Mouse (Mus musculus) neural tube, embryonic 11.5 days (tissue): ENCODE data around the gene Hcfc2. TPM values are rescaled to one million over a fixed set of nuclear protein-coding genes. Genes with fewer than 3 reads are reported as not detected.

Source experiments
- ATAC-seq: fragments of 200-750 bp; cut with Nextera tagmentation; 2 replicates; pipeline ENCODE4 v1.8.0; 2017; ENCODE audit warnings: moderate number of reproducible peaks, mild to moderate bottlenecking, moderate TSS enrichment, moderate library complexity; ENCODE audit not compliant: insufficient read depth, low FRiP score, low TSS enrichment
- DNase-seq: peaks from one replicate; pipeline ENCODE4 v3.0.0-alpha.2; 2015; ENCODE audit warnings: low spot score
- H3K27ac ChIP-seq: fragments of 300-500 bp; sonication (generic); 2 replicates; pipeline ENCODE4 v1.5.1; 2014; ENCODE audit warnings: low read depth, mild to moderate bottlenecking, low read length
- H3K27me3 ChIP-seq: fragments of 300-500 bp; sonication (generic); 2 replicates; pipeline ENCODE4 v1.6.1; 2014; ENCODE audit warnings: mild to moderate bottlenecking, low read length, mixed read lengths; ENCODE audit not compliant: control insufficient read depth, insufficient read depth
- H3K36me3 ChIP-seq: fragments of 300-500 bp; sonication (generic); 2 replicates; pipeline ENCODE4 v1.6.1; 2014; ENCODE audit warnings: mild to moderate bottlenecking, low read length, moderate library complexity, mixed read lengths; ENCODE audit not compliant: control insufficient read depth, insufficient read depth
- H3K4me1 ChIP-seq: fragments of 300-500 bp; sonication (generic); 2 replicates; pipeline ENCODE4 v1.6.1; 2014; ENCODE audit warnings: low read length, mixed read lengths; ENCODE audit not compliant: control insufficient read depth, insufficient read depth
- H3K4me2 ChIP-seq: fragments of 300-500 bp; sonication (generic); 2 replicates; pipeline ENCODE4 v1.6.1; 2014; ENCODE audit warnings: low read depth, mild to moderate bottlenecking, moderate library complexity
- H3K4me3 ChIP-seq: fragments of 300-500 bp; sonication (generic); 2 replicates; pipeline ENCODE4 v1.5.1; 2014; ENCODE audit warnings: low read depth, low read length
- H3K9ac ChIP-seq: fragments of 300-500 bp; sonication (generic); 2 replicates; pipeline ENCODE4 v1.6.1; 2014; ENCODE audit warnings: mild to moderate bottlenecking, low read length
- H3K9me3 ChIP-seq: fragments of 300-500 bp; sonication (generic); 2 replicates; pipeline ENCODE4 v1.6.1; 2016; ENCODE audit warnings: low read length; ENCODE audit not compliant: control insufficient read depth
- WGBS: fragments of 180-500 bp; shearing (Covaris S2); extraction: QIAGEN DNeasy Blood & Tissue Kit; methylation state at CpG from one replicate; pipeline ENCODE4 v1.1.7; 2014; 5-methylcytosine and 5-hydroxymethylcytosine counted together
- polyA plus RNA-seq: library from polyadenylated mRNA; unstranded; fragments of >200 nt; fragmentation: Nextera tagmentation; extraction: Ambion mirVana; gene quantifications from 2 replicates; pipeline ENCODE4 v1.2.1, GENCODE M21; 2014

Hcfc2 gene
- polyA plus RNA-seq, result 36.4 and 36.6 TPM in 2 replicates

DNA sequence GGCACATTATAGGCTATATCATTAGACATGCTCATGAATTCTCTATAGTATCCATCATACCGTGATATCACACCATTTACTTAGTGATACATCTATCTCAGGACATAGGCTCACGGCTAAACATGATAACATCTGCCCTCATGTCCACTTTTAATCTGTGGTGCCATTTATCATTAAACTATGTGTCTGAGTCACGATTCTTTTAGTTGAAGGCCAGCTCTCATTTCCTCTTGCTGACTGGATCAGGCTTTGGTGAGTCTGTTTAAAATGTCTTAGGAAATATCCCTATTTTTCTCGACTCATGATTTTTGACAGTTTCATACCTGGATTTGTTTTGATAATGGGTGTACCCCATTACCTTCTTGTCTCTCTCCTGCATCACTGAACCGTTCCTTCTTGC lies at the start of gene Hcfc2:
Hcfc2 (plus strand) TSS at position 205 of the 400 bp plus-strand sequence.
- no peaks in the 10 kb centered on the region for H3K9me3 ChIP-seq
- no peaks in the 10 kb centered on the region for H3K27me3 ChIP-seq
- H3K27ac ChIP-seq, result no peak within 1 kb of the TSS
- no peak within 1 kb of the TSS for H3K9ac ChIP-seq
- no peaks in the 10 kb centered on the region for H3K36me3 ChIP-seq
- no peak within 1 kb of the TSS for H3K4me2 ChIP-seq
- ATAC-seq, result no peak
- H3K4me1 ChIP-seq, result 0 out of 2 replicates have a peak, but pooled peaks cover 2% of the 10 kb centered on the region
- 87% methylated on average over 5 of the region's 5 CpGs for WGBS
- H3K4me3 ChIP-seq, result no peak within 1 kb of the TSS
- DNase-seq, result no peak

DNA sequence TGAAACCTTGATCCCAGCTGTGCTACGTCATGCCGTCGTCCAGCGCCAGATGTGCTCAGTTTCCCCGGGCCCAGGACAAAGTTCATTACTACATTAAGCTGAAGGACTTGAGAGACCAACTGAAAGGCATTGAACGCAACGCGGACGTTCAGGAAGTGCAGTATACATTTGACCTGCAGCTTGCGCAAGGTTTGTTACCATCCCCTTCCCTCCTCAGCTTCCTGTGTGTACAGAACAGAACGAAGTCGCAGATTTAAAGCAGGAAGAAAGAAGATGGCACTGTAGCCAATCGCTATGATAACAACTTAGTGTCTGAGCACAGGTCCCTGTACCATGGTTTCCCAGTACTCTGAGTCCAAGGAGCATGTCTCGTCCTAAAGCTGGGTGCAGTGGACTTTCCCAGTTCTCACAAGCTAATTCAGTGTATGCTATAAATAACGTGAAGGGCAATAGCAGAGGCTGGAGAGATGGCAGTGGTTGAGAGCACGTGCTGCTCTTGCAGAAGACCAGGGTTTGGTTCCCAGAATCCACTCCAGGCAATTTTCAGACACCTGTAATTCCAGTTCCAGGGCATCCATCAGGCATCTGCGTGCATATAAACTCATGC lies 48.7 kb upstream of the Hcfc2 start:
- Histone ChIP-seq H3K4me1 (no peaks in the 10 kb centered on the region), H3K9ac (no peak overlapping the region), H3K4me3 (no peak overlapping the region), H3K4me2 (no peak overlapping the region), H3K27me3 (no peaks in the 10 kb centered on the region), H3K27ac (no peak overlapping the region), H3K36me3 (peaks cover 7% of the 10 kb centered on the region), H3K9me3 (no peaks in the 10 kb centered on the region)
- ATAC-seq (no peak), DNase-seq (no peak)
- 94% methylated on average over 17 of the region's 17 CpGs for WGBS

- Histone ChIP-seq H3K4me2 (no peak overlapping the region), H3K9me3 (no peaks in the 10 kb centered on the region), H3K9ac (no peak overlapping the region), H3K4me3 (no peak overlapping the region), H3K27me3 (no peaks in the 10 kb centered on the region), H3K36me3 (peaks cover 3% of the 10 kb centered on the region), H3K4me1 (no peaks in the 10 kb centered on the region), H3K27ac (no peak overlapping the region)
- DNase-seq (no peak), ATAC-seq (no peak)
- 93% methylated on average over 5 of the region's 5 CpGs for WGBS
These were observed 44.7 kb upstream of the Hcfc2 start for GRCm38 (mm10) chr10:82651221-82651620.

DNA sequence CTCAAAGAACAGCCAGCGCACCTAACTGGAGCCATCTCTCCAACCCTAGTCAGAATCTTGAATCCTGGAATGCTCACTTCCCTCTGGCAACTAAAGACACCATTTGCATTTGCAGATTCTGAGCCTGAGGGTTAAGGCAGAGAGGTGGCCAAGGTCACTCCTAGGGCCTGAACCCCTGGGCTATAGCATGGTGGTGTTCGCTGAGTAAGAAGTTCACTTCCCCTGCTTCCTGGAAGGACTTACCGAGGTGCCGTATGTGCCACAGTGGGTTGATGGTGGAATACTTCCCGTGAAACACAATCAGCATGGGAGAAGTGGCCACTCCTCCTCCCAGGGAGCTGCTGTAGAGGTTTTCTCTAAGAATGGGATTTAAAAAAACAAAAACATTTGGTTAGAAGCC lies 43.3 kb upstream of the Hcfc2 start:
- ATAC-seq (no peak), DNase-seq (no peak)
- no peaks in the 10 kb centered on the region for H3K9me3 ChIP-seq
- no peaks in the 10 kb centered on the region for H3K4me1 ChIP-seq
- H3K4me2 ChIP-seq, result no peak overlapping the region
- no peak overlapping the region for H3K27ac ChIP-seq
- WGBS, result 75% methylated on average over 5 of the region's 5 CpGs
- no peak overlapping the region for H3K4me3 ChIP-seq
- no peaks in the 10 kb centered on the region for H3K36me3 ChIP-seq
- H3K9ac ChIP-seq, result no peak overlapping the region
- no peaks in the 10 kb centered on the region for H3K27me3 ChIP-seq

GRCm38 (mm10) chr10:82654581-82654980 lies 41.4 kb upstream of the Hcfc2 start:
- Histone ChIP-seq H3K4me3 (no peak overlapping the region), H3K4me2 (no peak overlapping the region), H3K4me1 (no peaks in the 10 kb centered on the region), H3K36me3 (no peaks in the 10 kb centered on the region), H3K27ac (no peak overlapping the region), H3K27me3 (no peaks in the 10 kb centered on the region), H3K9me3 (no peaks in the 10 kb centered on the region), H3K9ac (no peak overlapping the region)
- DNase-seq (no peak), ATAC-seq (no peak)
- WGBS, result 84% methylated on average over 3 of the region's 3 CpGs

GRCm38 (mm10) chr10:82661820-82662219 lies 34.1 kb upstream of the Hcfc2 start:
- Histone ChIP-seq H3K36me3 (no peaks in the 10 kb centered on the region), H3K4me1 (no peaks in the 10 kb centered on the region; the same call in 1 of the 2 replicates), H3K9ac (no peak overlapping the region), H3K27ac (no peak overlapping the region), H3K27me3 (no peaks in the 10 kb centered on the region), H3K4me3 (no peak overlapping the region), H3K9me3 (no peaks in the 10 kb centered on the region), H3K4me2 (no peak overlapping the region)
- no peak for ATAC-seq
- WGBS, result 87% methylated on average over 8 of the region's 8 CpGs
- DNase-seq, result no peak

- Histone ChIP-seq H3K9ac (no peak overlapping the region), H3K27me3 (no peaks in the 10 kb centered on the region), H3K36me3 (no peaks in the 10 kb centered on the region), H3K4me1 (no peaks in the 10 kb centered on the region; the same call in 1 of the 2 replicates), H3K4me3 (no peak overlapping the region), H3K9me3 (no peaks in the 10 kb centered on the region), H3K27ac (no peak overlapping the region), H3K4me2 (no peak overlapping the region)
- no peak for ATAC-seq
- WGBS, result 81% methylated on average over 14 of the region's 14 CpGs
- no peak for DNase-seq
These were observed 33.5 kb upstream of the Hcfc2 start for GRCm38 (mm10) chr10:82662267-82662990.

GRCm38 (mm10) chr10:82663289-82663688 lies 32.7 kb upstream of the Hcfc2 start:
- WGBS, result 91% methylated on average over 2 of the region's 2 CpGs
- H3K9me3 ChIP-seq, result no peaks in the 10 kb centered on the region
- ATAC-seq (no peak), DNase-seq (no peak)
- H3K4me2 ChIP-seq, result no peak overlapping the region
- no peak overlapping the region for H3K4me3 ChIP-seq
- no peak overlapping the region for H3K27ac ChIP-seq
- H3K9ac ChIP-seq, result no peak overlapping the region
- H3K4me1 ChIP-seq, result no peaks in the 10 kb centered on the region; the same call in 1 of the 2 replicates
- no peaks in the 10 kb centered on the region for H3K27me3 ChIP-seq
- H3K36me3 ChIP-seq, result no peaks in the 10 kb centered on the region

DNA sequence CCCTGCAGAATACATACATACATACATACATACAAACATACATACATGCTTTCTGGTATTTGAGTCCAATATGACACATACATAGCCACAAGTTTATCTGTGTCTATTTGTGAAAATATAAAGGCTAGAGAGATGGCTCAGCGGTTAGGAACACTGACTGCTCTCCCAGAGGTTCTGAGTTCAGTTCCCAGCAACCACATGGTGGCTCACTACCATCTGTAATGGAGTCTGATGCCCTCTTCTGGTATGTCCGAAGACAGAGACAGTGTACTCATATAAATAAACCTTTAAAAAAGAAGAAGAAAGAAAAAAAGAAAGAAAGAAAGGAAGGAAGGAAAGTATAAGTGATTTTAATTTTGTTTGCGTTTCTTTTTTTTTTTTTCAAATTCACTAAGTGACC lies 30.0 kb upstream of the Hcfc2 start:
- Histone ChIP-seq H3K36me3 (no peaks in the 10 kb centered on the region), H3K4me3 (no peak overlapping the region), H3K9me3 (no peaks in the 10 kb centered on the region), H3K27ac (no peak overlapping the region), H3K4me2 (no peak overlapping the region), H3K4me1 (no peaks in the 10 kb centered on the region; the same call in 1 of the 2 replicates), H3K27me3 (no peaks in the 10 kb centered on the region), H3K9ac (no peak overlapping the region)
- ATAC-seq (no peak), DNase-seq (no peak)
- WGBS, result 63% methylated on average over 3 of the region's 3 CpGs
